Mouse (Mus musculus) layer of hippocampus, postnatal 36 days (tissue): ENCODE results near the gene Dglucy. TPM values are rescaled to one million over a fixed set of nuclear protein-coding genes. Genes with fewer than 3 reads are reported as not detected.

Source experiments
- DNase-seq, 2 experiments: peaks; one replicate each; pipeline ENCODE4 v3.0.0; 2022
- total RNA-seq, 2 experiments: library from RNA; stranded (reverse); gene quantifications; 2 replicates each; pipeline ENCODE4 v1.2.3; 2021

Dglucy gene
- total RNA-seq, 2 experiments from 2014 or later: 5.8 to 10.3 TPM

DNA sequence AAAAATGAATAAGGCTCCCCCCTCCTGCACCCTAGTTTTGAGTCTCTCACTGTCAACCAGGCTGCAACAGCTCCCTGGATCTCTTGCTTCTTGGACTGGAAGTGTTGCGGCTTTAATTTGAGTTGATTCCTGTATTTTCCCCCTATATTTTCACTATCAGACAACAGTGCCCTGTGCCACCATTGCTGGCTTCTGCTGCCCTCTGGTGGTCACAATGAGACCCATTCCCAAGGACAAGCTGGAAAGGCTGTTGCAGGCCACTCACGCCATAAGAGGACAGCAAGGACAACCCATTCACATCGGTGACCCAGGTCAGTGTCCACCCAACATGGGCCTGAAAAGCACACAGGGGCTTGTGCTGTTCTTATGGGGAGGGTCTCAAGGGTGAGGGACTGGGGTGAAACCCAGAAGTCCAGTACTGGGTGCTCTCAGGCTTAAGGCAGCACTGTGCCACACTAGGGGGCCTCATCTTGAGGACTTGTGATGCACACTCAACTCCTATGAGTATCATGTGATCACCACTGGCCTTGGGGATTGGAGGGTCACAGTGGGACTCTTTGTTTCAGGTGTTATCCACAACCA is 62.4 kb downstream of the Dglucy start:
- peak; percentile 75 to 80 for DNase-seq

DNA sequence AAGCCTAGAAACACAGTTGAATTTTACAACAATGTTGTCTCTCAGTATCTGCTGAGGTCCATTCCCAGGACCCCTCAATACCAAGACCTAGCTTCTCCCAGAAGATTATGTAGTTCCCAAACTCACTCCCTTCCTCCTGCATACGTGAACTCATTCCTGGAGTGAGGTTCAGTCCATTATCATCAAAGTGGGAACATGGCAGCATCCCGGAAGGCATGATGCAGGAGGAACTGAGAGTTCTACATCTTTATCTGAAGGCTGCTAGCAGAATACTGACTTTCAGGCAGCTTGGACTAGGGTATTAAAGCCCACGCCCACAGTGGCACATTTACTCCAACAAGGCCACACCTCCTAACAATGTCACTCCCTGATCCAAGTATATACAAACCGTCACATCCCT is 64.3 kb downstream of the Dglucy start:
- DNase-seq: no peak

DNA sequence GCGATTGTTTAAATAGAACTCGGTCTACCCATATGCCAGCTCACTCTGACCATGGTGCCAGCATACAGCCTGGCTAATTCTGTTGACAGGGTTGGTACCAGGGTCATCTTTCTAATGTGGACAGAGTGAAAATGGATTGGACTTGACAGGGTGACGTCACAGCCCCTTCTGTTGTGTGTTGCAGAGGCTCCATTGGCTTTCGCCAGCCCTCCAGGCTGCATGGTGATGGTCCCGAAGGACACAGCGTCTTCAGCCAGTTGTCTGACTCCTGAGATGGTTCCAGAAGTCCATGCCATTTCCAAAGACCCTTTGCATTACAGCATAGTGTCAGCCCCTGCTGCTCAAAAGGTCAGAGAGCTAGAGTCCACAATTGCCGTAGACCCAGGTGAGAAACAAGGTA is 65.7 kb downstream of the Dglucy start:
- no peak for DNase-seq

DNA sequence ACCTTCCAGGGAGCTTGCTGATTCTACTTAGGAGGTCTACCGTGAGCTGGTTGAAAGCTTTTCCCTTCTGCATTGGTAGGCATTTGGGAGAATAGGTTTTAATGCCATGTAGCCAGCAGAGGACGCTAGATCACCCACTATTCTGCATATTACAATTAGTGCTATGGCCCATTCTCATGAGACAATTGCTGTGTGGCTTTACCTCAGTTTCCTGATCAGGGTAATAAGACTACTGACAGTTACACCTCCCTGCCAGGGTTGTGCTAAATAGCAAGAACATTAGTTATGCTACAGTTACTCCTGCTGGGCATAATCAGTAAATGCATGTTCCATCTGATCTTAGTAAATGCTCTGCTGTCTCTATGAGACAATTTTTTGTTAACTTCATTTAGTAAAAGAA is 67.0 kb downstream of the Dglucy start:
- DNase-seq: no peak

DNA sequence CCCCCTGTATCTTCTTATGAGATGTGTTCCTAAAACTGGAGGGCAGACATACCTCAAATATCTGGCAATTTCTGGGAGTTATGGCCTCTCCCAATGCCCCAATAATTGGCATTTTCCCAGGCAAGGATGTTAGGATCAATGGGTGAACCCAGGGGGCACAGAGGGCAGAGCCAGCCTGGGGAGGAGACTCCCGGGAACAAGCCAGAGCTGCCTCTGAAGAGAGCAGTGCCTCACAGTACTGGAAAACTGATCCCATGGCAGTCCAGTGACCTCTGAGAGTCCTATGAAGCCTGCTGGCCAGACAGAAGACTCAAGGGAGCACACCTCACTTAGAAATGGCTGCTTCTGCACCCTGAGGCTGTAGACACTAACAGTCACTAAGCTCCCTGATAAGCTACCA is 67.7 kb downstream of the Dglucy start:
- DNase-seq: no peak

DNA sequence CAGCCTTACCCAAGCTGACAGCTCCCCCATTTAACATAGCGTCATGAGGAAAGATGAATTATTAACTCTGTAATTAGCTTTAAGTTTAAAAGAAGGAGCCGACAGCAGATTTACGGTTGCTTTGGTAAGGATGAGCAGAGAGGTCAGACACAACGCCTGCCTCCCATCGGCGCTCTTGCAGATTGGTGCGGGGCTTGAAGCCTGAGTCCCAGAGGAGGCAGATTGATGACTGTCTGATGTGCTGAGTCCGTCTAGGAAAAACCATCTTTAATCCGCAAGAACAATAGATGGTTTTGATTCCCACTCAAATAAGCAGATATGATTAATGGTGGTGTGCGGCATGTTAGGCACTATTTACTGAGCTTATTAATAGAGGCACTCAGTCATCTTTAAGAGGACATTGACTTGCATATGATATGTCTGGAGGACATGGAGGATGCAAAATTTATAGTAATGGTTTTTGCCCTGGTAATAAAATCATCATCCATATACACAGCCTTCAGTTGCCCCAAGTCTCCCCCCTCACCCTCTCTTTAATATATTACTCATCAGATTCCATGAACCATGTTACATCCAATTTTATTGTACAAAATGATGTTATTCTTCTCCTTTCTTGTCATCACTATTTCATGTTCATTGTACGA is 68.7 kb downstream of the Dglucy start:
- no peak for DNase-seq

DNA sequence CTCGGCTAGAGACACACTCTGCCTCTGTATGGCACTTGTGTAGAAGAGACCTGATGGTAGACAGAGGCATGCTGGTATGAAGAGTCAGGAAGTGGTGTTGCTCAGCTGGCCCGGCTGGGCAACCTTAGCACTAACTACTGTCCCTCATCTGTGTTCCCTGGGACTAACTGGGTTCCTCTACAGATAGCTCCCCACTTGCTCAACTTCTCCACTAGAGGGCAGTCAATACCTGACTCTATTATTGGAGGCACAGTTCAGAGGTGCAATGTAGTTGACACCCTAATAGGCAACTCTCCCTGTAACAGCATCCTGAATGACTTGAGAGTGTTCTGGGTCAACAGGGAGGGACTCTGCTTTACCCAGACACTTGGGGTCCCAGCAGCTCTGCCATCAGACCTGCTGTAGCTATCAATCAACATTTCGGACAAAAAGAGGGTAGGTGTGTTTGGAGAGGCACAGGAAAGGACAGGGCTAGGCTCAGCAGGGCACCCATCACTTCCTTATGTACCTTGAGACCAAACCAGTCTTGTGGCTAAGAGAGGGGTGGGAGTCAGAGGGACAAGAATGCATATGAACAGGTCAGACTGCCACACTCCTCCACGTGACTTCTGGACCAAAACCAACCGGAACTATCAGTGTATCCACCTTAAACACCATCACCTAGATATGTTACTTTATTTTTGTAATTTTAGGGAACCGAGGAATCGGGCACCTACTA is 70.7 kb downstream of the Dglucy start:
- no peak for DNase-seq

DNA sequence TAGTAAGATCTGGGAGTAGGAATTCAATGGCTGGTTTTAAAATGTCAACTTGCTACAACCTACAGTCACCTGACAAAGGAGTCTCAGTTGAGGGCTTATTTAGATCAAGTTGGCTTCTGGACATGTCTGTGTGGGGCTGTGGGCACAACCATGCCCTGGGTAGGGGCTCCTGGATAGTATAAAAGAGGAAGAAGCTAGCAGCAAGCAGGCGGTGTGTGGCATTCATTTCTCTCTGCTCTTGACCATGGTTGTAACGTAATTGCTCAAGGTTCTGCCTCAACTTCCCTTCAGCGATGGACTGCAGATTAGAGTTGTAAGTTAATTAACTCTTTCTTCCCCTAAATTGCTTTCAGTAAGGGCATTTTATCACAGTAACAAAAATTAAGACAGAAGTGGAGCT is 73.5 kb downstream of the Dglucy start:
- no peak for DNase-seq

DNA sequence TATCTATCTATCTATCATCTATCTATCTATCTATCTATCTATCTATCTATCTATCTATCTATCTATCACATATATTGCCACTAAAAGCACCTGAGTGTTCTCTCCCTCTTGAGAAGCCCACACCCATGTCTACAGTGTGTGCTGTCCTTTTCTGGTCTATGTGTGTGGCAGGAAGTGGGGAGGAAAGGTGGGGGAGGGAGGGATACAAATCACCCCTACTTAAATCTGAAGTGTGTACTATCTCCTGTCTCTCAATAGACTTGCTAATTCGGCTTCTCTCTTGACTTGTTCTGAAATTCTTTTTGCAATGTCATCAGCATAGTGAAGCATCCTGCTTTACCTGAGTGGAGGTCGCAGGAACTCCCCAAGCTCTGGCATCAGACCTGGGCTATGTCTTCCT is 77.5 kb downstream of the Dglucy start:
- no peak for DNase-seq

DNA sequence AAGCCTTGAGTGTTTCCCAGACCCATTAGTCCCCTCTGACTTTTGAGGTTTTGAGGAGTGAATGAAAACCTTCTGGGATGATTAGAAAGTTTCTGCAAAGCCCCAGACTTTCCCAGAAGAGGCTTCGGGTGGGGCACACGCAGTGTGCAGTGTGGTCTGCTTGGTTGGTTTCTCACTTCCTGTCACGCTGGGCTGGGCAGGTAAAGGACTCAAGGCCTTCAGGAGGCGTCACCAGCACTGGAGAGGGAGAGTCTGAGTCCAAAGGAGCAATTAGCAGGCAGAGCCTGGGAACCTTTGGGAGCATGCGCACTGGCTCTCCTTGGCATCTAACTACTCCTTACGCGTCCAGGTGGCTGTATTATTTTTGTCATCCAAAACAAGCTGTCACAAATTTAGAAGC is 78.9 kb downstream of the Dglucy start:
- DNase-seq: no peak

DNA sequence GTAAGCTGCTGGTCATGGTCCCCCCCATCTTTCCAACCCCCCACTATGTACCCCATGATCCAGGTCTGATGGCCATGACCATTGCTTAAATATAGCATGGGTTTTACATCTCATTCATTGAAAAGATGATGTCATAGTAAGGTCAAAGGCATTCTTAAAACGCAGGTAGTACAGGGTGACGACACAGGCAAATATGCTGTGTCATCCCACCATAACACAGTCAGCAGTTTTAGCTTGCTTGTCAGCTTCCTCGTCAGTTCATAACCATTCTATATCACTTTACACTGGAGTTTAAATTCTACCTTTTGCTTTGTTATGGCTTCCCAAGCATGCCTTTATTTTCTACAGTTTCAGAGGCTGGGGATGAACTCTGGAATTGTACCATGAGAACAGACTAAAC is 83.4 kb downstream of the Dglucy start:
- DNase-seq: no peak

DNA sequence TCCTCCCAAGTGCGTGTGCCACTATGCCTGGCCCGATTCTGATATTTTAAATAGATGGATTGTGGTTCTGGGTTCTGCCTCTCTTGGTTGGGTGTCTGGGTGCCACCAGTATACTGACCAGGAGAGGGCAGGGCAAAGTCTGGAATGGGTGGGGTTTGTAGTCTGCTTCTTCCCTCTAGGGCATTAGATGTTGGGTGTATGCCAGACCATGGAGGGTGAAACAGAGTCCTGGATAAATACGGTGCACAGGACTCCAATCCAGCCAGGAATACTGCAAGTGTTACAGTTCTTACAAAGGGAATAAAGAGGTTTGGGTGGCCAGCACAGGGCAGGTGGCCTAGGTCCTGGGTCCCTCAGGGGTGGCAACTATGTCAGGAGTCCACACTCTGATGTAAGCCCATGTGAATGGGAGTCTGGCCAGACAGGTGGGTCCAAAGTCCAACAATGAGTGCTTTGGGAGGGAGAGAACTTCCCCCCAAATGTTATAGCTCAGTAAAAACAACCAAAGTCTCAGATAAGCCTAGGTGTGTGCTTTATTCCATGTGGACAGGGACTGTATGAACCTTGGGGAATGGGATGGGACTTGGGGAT is 84.1 kb downstream of the Dglucy start:
- no peak for DNase-seq

DNA sequence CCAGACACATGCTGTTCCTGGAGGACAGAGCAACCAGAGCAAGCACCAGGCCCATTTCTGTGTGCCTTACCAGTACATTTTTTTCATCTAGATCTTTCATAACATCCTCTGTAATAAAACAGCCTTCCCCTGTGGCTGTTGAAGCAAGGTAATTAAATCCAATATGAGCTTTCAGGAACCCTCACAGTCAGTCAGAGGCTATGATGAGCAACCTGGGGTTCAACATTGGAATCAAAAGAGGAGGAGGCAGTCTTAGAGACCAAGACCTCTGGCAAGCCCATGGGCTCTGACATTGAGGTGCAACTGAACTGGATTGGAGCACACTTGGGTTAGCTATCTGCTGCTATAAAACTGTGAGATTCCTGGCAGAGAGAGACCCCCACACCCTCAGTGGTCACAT is 86.2 kb downstream of the Dglucy start:
- no peak for DNase-seq

DNA sequence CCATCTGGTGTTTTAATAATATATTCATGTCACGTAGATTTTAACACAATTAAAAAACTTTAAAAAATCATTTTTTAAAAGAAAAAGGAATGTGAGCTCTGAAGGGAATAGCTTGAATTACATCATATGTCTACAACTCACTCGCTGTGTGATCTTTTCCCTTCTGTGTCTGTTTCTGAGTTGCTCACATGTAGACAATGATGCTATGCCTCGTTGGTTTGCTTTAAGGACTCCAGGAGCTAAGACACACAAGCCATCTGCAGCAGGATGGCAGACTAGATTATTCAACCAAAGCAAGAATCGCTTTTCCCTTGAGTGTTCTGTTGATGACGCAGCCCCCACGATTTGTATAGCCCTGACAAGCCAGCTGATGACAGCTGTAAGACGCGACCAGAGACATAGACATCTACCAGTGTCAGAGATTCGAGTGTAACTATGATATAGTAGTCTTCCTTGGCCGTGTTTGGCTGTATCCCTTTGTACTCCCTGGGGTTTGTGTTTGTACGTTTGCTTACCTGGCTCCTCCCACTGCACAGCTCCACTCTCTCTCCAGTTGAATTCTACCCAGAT is 86.7 kb downstream of the Dglucy start:
- no peak for DNase-seq

DNA sequence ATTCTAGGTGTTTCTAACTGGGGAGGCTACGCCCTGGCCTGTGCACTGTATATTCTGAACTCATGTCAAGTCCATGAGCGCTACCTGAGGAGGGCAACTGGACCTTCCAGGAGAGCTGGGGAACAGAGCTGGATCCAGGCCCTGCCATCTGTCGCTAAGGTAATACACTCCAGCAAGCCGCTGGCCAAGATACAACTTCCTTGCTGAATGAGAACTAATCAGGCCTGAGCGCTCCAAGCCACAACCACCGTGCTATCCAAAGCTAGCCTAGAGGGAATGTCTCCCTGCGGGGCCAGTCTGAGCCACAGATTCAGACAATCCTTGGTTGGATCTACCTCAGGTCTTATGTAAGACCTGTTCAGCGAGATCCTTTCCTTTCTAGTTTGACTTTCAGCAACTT is 88.2 kb downstream of the Dglucy start:
- DNase-seq: no peak

DNA sequence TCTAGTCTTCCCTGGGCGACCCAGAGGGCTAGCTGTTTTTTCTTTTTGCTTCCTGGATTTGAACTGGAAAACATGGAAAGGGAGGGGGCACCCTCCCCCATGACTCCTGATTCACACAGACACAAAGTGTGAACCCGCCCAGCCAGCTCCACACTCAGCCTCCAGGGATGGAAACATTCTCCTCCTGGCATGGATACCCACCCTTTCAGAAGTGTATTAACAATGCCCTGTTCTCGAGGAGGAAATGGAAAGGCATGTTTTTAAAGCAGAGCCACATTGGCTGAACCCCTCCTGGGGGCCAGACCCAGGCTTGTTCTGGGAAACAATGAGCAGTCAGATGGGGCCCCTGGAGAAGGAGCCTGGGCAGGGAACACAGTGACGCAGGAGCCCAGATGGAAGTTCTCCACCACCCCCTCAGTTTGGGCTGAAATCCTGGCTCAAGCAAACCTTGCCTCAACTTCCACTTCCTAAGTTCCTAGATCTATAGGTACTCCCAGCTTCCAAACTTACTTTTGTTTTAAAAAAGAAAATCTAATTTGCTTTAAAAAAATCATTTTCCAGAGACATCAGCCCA is 89.3 kb downstream of the Dglucy start:
- peak in 1 of 2 experiments; percentile 31 for DNase-seq

DNA sequence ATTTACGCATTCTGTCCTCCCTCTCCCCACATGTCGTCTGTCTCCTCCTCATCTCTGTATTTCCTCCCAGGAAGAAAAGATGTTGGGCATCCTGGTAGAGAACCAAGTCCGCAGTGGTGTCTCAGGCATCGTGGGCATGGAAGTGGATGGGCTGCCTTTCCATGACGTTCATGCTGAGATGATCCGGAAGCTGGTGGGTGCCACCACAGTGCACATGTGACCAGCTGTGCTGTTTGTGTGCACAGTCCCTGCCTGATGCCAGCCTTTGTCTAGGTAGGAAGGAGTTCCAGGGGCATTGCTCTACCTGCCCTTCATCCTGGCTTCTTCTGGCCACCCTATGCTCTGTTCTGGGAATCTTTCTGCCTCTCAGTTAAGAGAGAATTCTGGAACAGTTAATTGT is 92.4 kb downstream of the Dglucy start:
- DNase-seq: no peak

DNA sequence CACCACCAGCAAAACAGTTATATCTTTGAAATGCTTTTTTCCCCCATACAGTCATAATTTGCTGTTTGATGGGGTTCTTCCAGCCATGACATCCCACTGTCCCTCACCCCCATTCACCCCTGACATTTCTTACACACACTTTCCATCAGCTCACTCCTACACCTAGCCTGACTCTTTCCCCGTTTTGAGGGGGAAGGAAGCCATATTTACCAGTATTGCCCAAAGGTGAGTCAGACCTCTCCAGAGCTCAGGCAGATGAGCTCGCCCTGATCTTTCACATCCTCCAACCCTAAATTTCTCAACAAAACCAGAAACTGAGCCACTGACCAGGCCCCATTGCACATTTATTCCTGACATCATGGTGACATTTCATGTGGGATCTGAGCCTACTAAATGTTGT is 93.0 kb downstream of the Dglucy start:
- DNase-seq: no peak

DNA sequence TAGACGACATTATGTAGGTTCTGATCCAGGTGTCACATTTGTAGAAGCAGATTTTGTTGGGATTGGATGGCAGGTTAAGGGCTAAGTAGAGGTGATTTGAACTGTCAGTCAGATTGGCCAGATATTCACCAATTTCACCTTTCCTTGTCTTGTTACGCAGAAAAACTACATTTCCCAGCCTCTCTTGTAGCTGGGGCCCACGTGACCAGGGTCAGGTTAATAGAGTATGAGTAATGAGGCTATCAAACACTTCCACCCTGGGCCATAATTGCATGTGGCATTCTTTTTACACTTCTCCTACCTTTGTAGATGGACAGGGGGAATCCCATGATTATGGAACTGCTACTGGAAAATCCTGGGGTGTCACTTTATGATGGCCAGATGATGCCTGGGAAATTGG is 94.8 kb downstream of the Dglucy start:
- no peak for DNase-seq

DNA sequence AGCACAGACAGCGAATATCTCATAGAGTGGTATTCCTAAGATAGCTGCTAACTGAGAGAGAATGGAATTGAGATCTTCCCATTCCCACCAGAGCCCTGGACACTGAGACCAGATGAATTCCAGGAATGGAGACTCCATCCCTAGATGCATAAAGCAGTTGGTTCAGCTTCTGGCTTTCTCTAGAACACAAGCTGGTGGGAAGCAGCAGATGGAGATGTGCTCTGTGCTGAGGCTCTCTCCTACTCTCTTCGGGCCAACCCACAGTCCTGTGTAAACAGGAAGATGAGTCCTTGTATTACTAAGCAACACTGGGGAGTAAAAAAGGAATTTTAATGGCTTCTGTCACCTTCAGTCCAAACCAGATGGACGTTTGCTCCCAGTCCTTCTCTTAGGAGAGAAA is 96.7 kb downstream of the Dglucy start:
- DNase-seq: no peak

DNA sequence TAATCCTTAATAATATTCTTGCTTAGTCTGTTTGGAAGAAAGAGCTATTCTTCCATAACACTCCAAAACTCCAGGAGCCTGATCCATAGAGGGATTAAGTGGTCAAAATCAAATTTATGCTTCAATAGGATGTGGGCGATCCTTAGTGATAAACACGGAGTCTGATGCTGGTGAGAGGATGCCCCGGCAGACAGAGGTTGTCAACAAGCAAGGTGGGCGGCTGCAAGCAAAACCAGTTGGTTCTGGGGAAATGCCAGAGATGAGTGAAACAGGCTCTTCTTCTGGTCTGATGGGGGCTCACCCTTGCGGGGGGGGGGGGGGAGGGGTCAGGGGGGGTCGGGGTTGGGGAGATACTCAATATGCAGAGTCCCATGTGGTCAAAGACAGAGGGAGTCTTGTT is 97.1 kb downstream of the Dglucy start:
- DNase-seq: no peak

DNA sequence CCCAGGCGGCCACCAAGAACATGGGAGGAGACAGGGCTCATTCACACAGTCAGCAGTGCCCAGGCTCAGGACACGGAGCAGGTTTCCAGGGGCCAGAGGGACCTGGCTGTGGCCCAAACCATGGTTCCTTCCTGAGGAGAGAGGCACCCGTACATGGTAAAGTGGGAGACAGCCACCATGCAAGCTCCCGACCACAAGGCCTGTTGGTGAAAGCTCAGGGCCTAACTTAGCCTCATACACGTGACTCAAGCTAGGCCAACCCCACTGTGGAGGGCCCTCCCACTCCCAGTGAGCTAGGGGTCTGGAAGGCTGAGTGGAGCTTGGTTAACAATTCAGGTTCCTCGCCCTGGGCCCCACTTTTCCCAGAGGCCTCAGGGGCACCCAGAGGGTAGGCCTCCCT is 99.1 kb downstream of the Dglucy start:
- DNase-seq: no peak

DNA sequence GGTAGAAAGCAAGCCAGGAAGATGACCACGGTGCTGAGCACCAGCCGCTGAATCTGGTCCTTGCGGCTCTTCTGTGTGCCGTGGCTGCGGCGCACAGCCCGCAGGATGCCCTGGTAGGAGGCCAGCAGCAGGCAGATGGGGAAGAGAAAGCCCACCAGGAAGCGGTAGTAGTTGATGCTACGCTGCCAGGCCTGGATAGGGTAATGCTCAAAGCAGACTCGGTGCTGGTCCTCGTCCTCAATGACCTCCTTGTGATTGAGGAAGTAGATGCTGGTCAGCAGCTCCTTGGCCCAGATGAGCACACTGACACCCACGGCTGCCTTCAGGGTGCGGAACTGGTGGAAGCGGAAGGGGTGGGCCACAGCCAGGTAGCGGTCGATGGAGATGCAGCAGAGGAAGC is 99.7 kb downstream of the Dglucy start:
- no peak for DNase-seq
